Mouse (Mus musculus) right cerebral cortex, adult 18-20 months (tissue): ENCODE measurements around the gene Hspbp1.

ENCODE experiments used
- DNase-seq: peaks from one replicate; pipeline ENCODE4 v3.0.0; 2022; ENCODE audit warnings: mixed read lengths

Hspbp1 gene

GRCm38 (mm10) chr7:4684632-4685417, at the start of gene Hspbp1:
Hspbp1 (minus strand) TSS chr7:4685068.
- DNase-seq = peak; percentile 94

DNA sequence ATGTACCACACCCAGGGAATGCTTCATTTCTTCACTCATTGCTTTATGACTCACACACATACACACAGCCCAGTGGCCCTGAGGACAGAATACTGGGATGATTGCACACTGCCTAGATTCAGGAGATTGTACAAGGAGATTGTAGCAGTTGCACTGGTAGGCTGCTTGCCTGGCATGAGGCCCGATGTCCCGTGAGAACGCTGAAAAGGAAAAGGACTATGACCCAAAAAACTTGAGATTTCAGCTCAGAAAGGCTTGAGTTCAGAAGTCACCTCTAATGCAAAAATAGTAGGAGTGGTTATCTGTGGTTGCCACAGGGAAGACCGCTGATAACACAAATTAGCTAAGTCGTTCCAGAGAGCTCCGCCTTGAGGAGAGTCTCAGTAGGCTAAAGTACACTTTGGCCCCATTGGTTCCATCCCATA, 48.1 kb upstream of the Hspbp1 start:
- DNase-seq = no peak

- DNase-seq = no peak
Measured at GRCm38 (mm10) chr7:4731090-4731489, 46.2 kb upstream of the Hspbp1 start.

- no peak for DNase-seq
Measured at GRCm38 (mm10) chr7:4725169-4725568, 40.3 kb upstream of the Hspbp1 start, which contains the start of gene Tmem150b. Tmem150b (minus strand) TSS chr7:4725249.

DNA sequence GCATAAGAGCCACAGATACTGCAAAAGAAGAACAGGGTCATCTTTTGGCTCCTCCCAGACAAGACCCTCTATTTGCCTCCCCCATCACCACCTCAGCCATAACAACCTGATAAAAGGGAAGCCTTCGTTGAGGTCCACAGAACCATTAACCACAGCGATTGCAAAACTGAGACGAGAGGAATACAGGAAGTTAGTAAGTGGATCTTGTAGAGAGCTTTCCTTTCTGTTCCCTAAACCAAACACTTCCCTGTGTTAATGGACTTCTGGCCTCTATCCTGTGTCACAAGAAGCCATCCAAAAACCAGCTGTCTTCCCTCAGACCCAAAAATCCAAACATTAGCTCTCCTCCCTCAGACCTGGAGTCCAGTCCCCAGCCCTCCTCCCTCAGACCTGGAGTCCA, 39.5 kb upstream of the Hspbp1 start:
- DNase-seq = no peak

DNA sequence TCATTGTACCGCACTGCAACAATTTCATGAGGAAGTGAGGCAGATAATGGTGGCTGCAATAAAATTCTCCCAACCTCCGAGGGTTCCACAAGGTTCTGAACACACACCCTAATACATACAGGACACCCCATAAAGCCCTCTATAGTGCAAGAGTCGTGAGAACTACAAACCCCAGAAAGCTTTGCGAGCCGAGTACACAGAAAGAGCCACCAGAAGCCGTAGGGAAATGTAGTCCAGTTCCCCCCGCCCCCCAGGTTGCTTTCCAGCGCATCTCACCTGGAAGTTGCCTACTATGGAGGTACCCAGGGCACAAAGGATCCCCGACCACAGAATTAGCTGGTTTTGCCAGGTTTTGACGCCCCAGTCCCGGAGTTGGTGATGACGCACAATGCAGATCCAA, 38.6 kb upstream of the Hspbp1 start:
- DNase-seq = peak; percentile 60

GRCm38 (mm10) chr7:4719276-4719675, 34.4 kb upstream of the Hspbp1 start:
- no peak for DNase-seq

DNA sequence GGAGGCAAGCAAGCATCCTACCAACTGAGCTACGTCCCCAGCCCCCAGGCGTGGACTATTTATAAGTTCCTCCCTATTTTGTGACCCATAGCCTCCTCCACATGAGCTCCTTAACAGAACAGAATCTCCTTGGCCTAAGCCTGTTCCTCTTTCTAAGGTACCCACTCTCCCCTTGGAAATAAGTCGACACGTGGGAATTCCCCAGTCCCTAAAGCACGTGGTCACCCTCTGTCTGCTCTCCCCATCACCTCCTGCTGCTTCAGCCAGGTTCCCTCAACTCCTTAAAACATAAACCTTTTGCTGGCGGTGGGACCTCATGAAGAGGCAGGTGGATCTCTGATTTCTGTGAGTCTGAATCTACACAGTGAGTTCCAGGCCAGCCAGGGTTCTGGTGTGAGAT, 32.1 kb upstream of the Hspbp1 start:
- DNase-seq = no peak

DNA sequence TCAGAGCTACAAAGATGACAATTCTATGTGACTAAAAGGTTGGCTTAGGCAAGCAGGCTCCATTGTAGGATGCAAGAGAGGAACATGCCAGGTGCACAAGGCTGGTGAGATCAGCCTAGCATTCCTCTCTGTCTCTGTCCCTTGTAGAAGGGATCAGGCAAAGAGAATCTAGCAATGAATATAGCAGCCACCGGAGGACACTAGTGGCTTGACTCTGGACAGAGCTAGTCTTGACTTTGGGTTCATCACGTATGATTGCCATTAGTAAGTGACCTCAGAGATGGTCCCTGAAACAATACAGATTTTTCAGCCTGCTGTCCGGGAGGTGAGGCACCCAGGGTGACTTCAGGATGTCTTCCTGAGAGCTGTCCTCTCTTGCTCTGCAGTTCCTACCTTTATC, 27.7 kb upstream of the Hspbp1 start:
- DNase-seq = no peak

DNA sequence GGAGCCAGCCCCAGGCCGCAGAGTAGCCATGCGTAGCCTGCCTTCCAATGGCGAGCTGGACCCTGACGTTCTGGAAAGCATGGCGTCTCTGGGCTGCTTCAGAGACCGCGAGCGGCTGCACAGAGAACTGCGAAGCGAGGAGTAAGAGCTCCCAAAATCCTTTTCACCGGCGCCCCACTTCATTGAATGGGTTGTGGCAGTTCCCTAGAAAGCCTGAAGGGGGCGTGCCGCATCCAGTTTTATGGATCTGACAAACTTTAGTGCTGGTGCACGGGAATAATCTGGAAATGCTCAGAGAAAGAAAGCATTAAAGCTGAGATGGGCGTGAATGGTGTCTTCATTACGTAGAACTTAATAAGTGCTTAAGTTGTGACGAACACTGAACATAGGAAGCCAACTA, 20.2 kb upstream of the Hspbp1 start:
- peak; percentile 23 for DNase-seq

DNA sequence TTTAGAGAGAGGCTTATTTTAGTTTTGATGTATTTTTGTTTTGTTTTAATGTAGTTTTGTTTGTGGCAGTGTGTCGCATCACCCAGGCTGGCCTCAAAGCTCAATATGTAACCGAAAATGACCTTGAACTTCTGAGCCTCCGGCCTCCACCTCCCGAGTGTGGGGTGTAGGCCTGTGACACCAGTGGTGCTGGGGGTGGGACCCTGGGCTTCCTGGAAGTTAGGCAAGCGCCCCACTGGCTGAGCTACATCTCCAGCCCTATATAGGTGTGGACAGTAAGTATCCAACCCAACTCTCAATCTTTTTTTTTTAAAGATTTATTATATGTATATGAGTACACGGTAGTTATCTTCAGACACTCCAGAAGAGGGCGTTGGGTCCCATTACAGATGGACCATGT, 18.3 kb upstream of the Hspbp1 start:
- no peak for DNase-seq

GRCm38 (mm10) chr7:4702334-4702733, 17.5 kb upstream of the Hspbp1 start:
- DNase-seq = no peak

DNA sequence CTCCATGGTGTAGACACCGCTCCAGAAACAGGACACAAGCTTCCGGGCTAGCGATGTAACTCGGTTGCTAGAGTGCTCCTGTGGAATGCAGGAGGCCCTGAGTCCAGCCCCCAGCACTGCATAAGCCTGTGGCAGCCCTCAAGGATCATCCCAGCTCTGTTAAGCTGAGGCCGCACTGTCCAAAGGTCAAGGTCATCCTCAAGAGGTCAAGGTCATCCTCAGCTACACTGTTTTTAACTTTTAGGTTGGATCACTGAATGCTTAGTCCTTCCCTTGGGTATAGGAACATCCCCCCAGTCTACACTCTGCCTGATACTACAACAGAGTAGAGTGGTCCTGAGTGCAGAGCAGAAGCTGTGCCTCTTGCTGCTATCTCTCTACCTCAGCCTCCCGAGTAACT, 8.1 kb upstream of the Hspbp1 start:
- DNase-seq = no peak

DNA sequence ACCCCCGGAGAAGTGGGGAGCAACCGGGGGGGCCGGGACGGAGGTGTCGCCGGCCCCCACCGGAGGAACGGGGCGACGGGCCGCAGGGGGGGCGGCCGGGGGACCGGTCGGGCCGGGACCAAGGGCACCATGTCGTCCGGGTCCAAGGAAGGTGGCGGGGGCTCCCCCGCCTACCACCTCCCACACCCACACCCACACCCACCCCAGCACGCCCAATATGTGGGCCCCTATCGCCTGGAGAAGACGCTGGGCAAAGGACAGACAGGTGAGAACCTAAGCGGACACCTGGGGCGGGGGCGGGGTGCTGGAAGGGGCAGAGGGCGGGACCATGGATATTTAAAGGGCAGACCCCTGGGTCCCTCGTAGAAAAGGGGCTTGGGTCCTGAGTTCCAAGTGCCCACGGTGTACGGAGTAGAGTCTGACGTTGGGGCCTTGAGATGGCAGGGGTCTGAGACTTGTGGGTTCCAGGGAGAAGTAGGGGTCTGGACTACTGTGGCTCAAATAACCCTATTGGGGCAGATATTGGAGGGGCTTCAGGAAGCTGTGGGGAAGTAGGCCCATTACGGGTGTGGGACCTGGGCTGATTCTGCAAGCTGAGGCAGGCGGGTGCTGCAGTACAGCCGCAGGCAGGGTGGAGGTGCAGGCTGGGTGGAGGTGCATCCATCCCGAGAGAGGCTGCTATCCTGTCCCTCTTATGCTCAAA, 6.2 kb upstream of the Hspbp1 start:
- DNase-seq = peak; percentile 39

DNA sequence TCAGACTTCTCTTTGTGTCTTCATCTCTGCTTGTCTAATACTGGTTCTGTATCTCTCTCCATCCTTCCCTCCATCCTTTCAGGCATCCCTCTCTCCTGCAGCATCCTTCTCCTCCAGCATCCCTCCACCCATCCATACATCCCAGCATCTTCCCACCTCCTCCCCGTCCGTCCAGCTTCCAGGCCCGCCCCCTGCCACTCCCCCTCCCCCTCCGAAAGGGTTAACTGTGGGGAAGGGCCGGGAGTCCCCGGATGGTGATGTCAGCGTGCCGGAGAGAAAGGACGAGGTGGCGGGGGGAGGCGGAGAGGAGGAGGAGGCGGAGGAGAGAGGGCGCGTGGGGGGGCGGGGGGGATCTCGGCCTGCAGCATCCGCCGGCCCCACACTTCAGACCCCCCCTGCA, 5.5 kb upstream of the Hspbp1 start, which contains the start of gene Brsk1:
TSS of gene Brsk1 (plus strand) at position 218 of the 400 bp plus-strand sequence.
- DNase-seq = peak; percentile 91

- DNase-seq = no peak
Measured at GRCm38 (mm10) chr7:4684203-4684602, 665 bp downstream of the Hspbp1 start.

DNA sequence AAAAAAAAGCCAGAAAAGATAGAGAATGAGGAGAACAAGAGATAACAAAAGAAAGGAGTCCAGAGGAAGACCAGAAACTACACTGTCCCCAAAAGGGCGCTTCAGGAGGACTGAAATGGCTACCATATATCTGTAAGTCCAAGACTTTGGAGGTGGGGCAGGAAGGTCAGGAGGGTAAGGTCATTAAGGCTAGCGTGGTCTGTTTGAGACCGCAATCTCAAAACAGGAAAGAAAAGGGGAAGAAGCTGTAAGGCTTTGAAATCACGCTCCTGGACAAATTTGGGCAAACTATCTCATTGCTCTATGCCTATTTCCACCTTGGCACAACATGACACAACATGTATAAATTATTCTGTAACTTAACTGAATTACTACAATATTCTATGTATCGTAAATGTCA, 1.6 kb downstream of the Hspbp1 start:
- no peak for DNase-seq

GRCm38 (mm10) chr7:4675200-4675599, 9.7 kb downstream of the Hspbp1 start:
- DNase-seq = no peak

DNA sequence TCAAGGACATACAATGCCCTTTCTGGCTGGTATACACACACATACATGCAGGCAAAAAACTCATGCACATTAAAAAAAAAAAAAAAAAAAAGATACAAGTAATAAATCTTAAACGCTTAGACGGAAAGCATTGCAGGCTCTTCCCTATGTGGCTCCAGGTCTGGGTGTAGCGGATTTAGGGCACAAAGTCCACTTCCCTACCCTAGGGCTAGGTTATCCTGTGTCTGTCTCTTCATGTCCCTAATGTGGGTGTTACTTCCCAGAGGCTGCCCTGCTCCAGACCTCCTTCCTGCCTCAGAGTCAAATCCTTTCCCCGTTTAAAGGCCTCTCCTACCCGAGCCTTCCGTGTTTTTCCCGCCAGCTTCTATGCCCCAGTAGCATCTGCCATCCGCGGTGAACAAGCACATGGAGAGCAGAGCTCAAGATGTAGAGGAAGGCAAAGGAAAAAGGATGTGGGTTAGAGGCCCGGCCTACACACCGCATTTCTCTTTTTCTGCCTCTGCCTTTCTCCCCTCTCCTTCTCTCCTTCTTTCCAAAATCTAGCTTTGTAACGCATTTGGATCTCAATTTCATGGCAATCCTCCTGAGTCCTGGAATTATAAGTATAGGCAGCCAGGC, 10.6 kb downstream of the Hspbp1 start:
- no peak for DNase-seq

- DNase-seq = no peak
Measured at GRCm38 (mm10) chr7:4671956-4672355, 12.9 kb downstream of the Hspbp1 start.

DNA sequence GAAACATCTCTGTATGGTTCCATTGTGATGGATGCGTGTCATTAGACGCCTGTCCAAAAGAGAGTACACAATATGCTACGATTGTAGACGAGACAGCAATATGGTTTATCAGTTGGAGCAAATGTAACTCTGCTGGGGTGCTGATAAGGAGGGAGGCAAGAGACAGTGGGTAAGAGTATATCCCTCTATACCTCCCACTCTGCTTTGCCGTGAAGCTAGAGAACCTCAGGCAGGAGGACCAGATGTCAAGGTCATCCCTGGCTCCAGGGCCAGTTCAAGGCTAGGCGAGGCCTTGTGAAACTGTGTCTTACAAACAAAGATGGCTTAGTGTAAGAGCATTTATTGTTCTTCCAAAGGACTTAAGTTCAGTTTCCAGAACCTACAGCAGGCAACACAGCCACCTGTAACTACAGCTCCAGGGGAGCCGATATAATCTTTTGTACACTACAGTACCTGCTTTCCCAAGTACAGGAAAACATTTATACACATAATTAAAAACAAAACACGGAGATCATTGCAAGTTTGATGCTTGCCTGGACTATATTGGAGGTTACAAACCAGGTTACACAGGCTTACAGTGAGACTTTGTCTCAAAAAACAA, 14.1 kb downstream of the Hspbp1 start:
- DNase-seq = no peak

DNA sequence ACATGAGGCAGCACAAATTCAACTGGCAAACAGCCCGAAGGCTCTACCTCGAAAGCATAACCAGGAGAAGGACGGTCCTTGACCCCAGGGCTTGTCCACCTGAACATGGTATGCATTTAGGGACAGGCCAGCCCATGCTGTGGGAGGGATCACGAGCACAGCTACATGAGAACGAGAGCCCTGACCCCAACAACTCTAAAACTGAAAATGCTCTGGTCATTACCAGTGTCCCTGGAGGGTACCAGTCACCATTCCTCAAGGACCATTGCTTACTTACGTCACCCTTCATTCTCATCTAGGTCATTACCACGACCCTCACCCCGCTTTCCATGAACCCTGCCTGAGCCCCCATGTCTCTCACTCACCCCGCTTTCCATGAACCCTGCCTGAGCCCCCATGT, 15.7 kb downstream of the Hspbp1 start:
- no peak for DNase-seq

GRCm38 (mm10) chr7:4668506-4668905, 16.4 kb downstream of the Hspbp1 start:
- no peak for DNase-seq
